Mouse (Mus musculus) adrenal gland, postnatal 0 days (tissue): ENCODE results near the gene Esp34. TPM values are rescaled to one million over a fixed set of nuclear protein-coding genes. Genes with fewer than 3 reads are reported as not detected.

Experiments
- polyA plus RNA-seq: library from polyadenylated mRNA; unstranded; fragments of >200 nt; fragmentation: Nextera tagmentation; extraction: Ambion mirVana; gene quantifications from 2 replicates; pipeline ENCODE4 v1.2.1, GENCODE M21; 2015

Esp34 gene
- not detected in 2 replicates for polyA plus RNA-seq

DNA sequence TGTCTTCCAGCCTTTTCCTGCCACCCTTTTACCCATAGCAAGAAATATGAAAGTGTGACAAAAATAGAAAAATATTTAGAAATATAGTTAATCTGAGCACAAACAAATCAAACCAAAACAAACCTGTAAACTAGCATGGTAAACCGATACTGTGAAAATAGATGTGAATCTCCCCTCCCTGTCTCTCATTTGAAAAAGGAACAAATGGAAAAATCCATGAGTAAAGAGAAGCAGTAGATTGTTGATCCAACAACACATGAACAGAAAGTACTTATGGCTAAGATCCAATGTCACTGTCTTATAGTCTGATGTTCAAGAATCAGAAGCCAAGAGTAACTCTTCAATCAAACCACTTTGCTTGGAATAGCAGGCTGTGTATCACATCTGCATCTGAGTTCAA lies at the start of gene Esp34:
Gene Esp34 (plus strand): TSS at position 301 of the 400 bp plus-strand sequence.

Other genes with a start within 250 kb of the Esp34 start
- not detected in 2 replicates for gene Olfr137, start 246.6 kb upstream of the Esp34 start, polyA plus RNA-seq
- gene Olfr136, start 224.4 kb upstream of the Esp34 start, polyA plus RNA-seq, result not detected in 2 replicates
- gene Esp36, start 134.0 kb upstream of the Esp34 start, polyA plus RNA-seq, result not detected in 2 replicates
- not detected in 2 replicates for gene Esp31, start 85.3 kb downstream of the Esp34 start, polyA plus RNA-seq